ENCODE assay signal across 17 mouse cellular contexts in genomic region chr5:43634071-43634601, GRCm38 (mm10). TPM values are rescaled to one million over a fixed set of nuclear protein-coding genes. Genes with fewer than 3 reads are reported as not detected.
DNase-seq lines count a peak whose midpoint lies in the region; ATAC-seq and TF ChIP-seq lines count a peak whose summit lies in the region.
"Had no signal": no experiment of that assay in that cellular context is flagged by ENCODE, and none has a peak within 500 bp of the region (broad histone marks: within the 10 kb centered on the region; RNA-seq: fewer than 3 reads in every experiment).

No protein-coding gene starts in this region.

- no peaks in the 10 kb centered on the region for H3K4me1 ChIP-seq in hindbrain, embryonic 13.5 days (replicated peaks)
- H3K4me1 ChIP-seq in hindbrain, embryonic 12.5 days: no peaks in the 10 kb centered on the region
- H3K4me1 ChIP-seq in midbrain, embryonic 11.5 days (ENCODE audit: control insufficient read depth, insufficient read depth, low read length): no peaks in the 10 kb centered on the region
- no peaks in the 10 kb centered on the region for H3K4me1 ChIP-seq in midbrain, embryonic 10.5 days
- no peaks in the 10 kb centered on the region for H3K4me1 ChIP-seq in forebrain, postnatal 0 days (ENCODE audit: insufficient read depth)
- H3K4me1 ChIP-seq in midbrain, embryonic 16.5 days (ENCODE audit: control insufficient read depth, insufficient read depth, low read length): no peaks in the 10 kb centered on the region
- no peaks in the 10 kb centered on the region for H3K4me1 ChIP-seq in liver, postnatal 0 days (ENCODE audit: insufficient read depth)
- H3K4me1 ChIP-seq: heart, embryonic 12.5 days; intestine, embryonic 15.5 days had no signal

- no peaks in the 10 kb centered on the region for H3K9me3 ChIP-seq in hindbrain, embryonic 13.5 days
- H3K9me3 ChIP-seq in hindbrain, embryonic 12.5 days (replicated peaks): no peaks in the 10 kb centered on the region; the same call in 1 of the 2 replicates
- H3K9me3 ChIP-seq in midbrain, embryonic 11.5 days (ENCODE audit: control insufficient read depth, low read length): no peaks in the 10 kb centered on the region
- H3K9me3 ChIP-seq in midbrain, embryonic 10.5 days (replicated peaks): no peaks in the 10 kb centered on the region
- no peaks in the 10 kb centered on the region for H3K9me3 ChIP-seq in forebrain, postnatal 0 days (ENCODE audit: low read length)
- H3K9me3 ChIP-seq in midbrain, embryonic 16.5 days (replicated peaks; ENCODE audit: control insufficient read depth, low read length, poor library complexity, severe bottlenecking): no peaks in the 10 kb centered on the region
- H3K9me3 ChIP-seq in liver, postnatal 0 days (ENCODE audit: low read length): no peaks in the 10 kb centered on the region
- H3K9me3 ChIP-seq: heart, embryonic 12.5 days; intestine, embryonic 15.5 days had no signal

- TF ChIP-seq CTCF in forebrain, postnatal 0 days (IDR thresholded peaks at IDR 0.05; ENCODE audit: low read depth): no peak
- TF ChIP-seq CTCF in liver, postnatal 0 days (IDR thresholded peaks at IDR 0.05; ENCODE audit: low read depth): no peak

- H3K9ac ChIP-seq in hindbrain, embryonic 13.5 days: no peak overlapping the region
- H3K9ac ChIP-seq in hindbrain, embryonic 12.5 days: no peak overlapping the region
- no peak overlapping the region for H3K9ac ChIP-seq in midbrain, embryonic 11.5 days (ENCODE audit: low read length)
- no peak overlapping the region for H3K9ac ChIP-seq in forebrain, postnatal 0 days
- H3K9ac ChIP-seq in midbrain, embryonic 16.5 days (ENCODE audit: low read depth, low read length): no peak overlapping the region
- H3K9ac ChIP-seq in liver, postnatal 0 days (replicated peaks): no peak overlapping the region
- H3K9ac ChIP-seq: heart, embryonic 12.5 days; intestine, embryonic 15.5 days had no signal

- no peak overlapping the region for H3K27ac ChIP-seq in hindbrain, embryonic 13.5 days
- H3K27ac ChIP-seq in hindbrain, embryonic 12.5 days: no peak overlapping the region
- no peak overlapping the region for H3K27ac ChIP-seq in midbrain, embryonic 11.5 days (ENCODE audit: low read depth, low read length)
- no peak overlapping the region for H3K27ac ChIP-seq in midbrain, embryonic 10.5 days (replicated peaks)
- no peak overlapping the region for H3K27ac ChIP-seq in forebrain, postnatal 0 days (ENCODE audit: low read depth, low read length)
- no peak overlapping the region for H3K27ac ChIP-seq in midbrain, embryonic 16.5 days (ENCODE audit: low read length)
- H3K27ac ChIP-seq in liver, postnatal 0 days (ENCODE audit: low read depth): no peak overlapping the region
- H3K27ac ChIP-seq: intestine, embryonic 15.5 days had no signal

- 92% methylated on average over 5 of the region's 5 CpGs for WGBS in hindbrain, embryonic 13.5 days
- WGBS in hindbrain, embryonic 12.5 days: 87% methylated on average over 5 of the region's 5 CpGs
- 85% methylated on average over 5 of the region's 5 CpGs for WGBS in midbrain, embryonic 11.5 days
- 87% methylated on average over 5 of the region's 5 CpGs for WGBS in midbrain, embryonic 10.5 days
- WGBS in forebrain, postnatal 0 days: 87% methylated on average over 5 of the region's 5 CpGs
- WGBS in midbrain, embryonic 16.5 days: 90% methylated on average over 5 of the region's 5 CpGs
- whole genome bisulfite sequencing in liver, postnatal 0 days (ENCODE audit: insufficient replicate concordance): 73% methylated on average over 5 of the region's 5 CpGs

- peak; percentile 52; the same call in 1 of the 2 replicates for ATAC-seq in hindbrain, embryonic 13.5 days (ENCODE audit: low FRiP score)
- ATAC-seq in hindbrain, embryonic 12.5 days (ENCODE audit: low FRiP score): no peak; the same call in 1 of the 2 replicates
- 0 out of 2 replicates have a peak, but pooled peaks have one; percentile 52 for ATAC-seq in midbrain, embryonic 11.5 days (ENCODE audit: low FRiP score)
- ATAC-seq in forebrain, postnatal 0 days: peak; percentile 17; the same call in 1 of the 2 replicates
- peak; percentile 60 for ATAC-seq in midbrain, embryonic 16.5 days
- ATAC-seq in liver, postnatal 0 days: no peak
- no peak for ATAC-seq in frontal cortex, adult (ENCODE audit: low TSS enrichment)

- no peaks in the 10 kb centered on the region for H3K36me3 ChIP-seq in hindbrain, embryonic 13.5 days
- no peaks in the 10 kb centered on the region for H3K36me3 ChIP-seq in hindbrain, embryonic 12.5 days
- no peaks in the 10 kb centered on the region for H3K36me3 ChIP-seq in midbrain, embryonic 11.5 days (ENCODE audit: control insufficient read depth, insufficient read depth, low read length)
- no peaks in the 10 kb centered on the region for H3K36me3 ChIP-seq in midbrain, embryonic 10.5 days
- no peaks in the 10 kb centered on the region for H3K36me3 ChIP-seq in forebrain, postnatal 0 days (ENCODE audit: insufficient read depth)
- no peaks in the 10 kb centered on the region for H3K36me3 ChIP-seq in midbrain, embryonic 16.5 days (ENCODE audit: control insufficient read depth, insufficient read depth, low read length)
- H3K36me3 ChIP-seq in liver, postnatal 0 days (replicated peaks; ENCODE audit: insufficient read depth, low read length): no peaks in the 10 kb centered on the region
- H3K36me3 ChIP-seq: heart, embryonic 12.5 days; intestine, embryonic 15.5 days had no signal

- DNase-seq in midbrain, embryonic 11.5 days (ENCODE audit: low spot score, missing footprints): no peak
- DNase-seq in midbrain, embryonic 10.5 days (ENCODE audit: low spot score): no peak
- DNase-seq in forebrain, postnatal 0 days: no peak
- DNase-seq in liver, postnatal 0 days: no peak
- DNase-seq: adrenal gland, postnatal 25 days; cerebellum, adult 18-20 months; kidney, postnatal 25 days; liver; lung, adult 18-20 months; thymus, postnatal 25 days had no signal

- no peak for TF ChIP-seq EP300 in liver, postnatal 0 days (IDR thresholded peaks at IDR 0.05; ENCODE audit: low read depth)

- no peaks in the 10 kb centered on the region for H3K27me3 ChIP-seq in hindbrain, embryonic 13.5 days
- no peaks in the 10 kb centered on the region for H3K27me3 ChIP-seq in hindbrain, embryonic 12.5 days
- no peaks in the 10 kb centered on the region for H3K27me3 ChIP-seq in midbrain, embryonic 11.5 days (ENCODE audit: control insufficient read depth, insufficient read depth, low read length)
- H3K27me3 ChIP-seq in midbrain, embryonic 10.5 days (ENCODE audit: low read depth, poor library complexity, severe bottlenecking): no peaks in the 10 kb centered on the region
- no peaks in the 10 kb centered on the region for H3K27me3 ChIP-seq in forebrain, postnatal 0 days (ENCODE audit: insufficient read depth, low read length)
- no peaks in the 10 kb centered on the region for H3K27me3 ChIP-seq in midbrain, embryonic 16.5 days (ENCODE audit: control insufficient read depth, insufficient read depth, low read depth, low read length)
- no peaks in the 10 kb centered on the region for H3K27me3 ChIP-seq in liver, postnatal 0 days (ENCODE audit: insufficient read depth, low read length)
- H3K27me3 ChIP-seq: heart, embryonic 12.5 days; intestine, embryonic 15.5 days; Patski had no signal

- no peak overlapping the region for H3K4me2 ChIP-seq in hindbrain, embryonic 13.5 days
- no peak overlapping the region for H3K4me2 ChIP-seq in hindbrain, embryonic 12.5 days (replicated peaks)
- no peak overlapping the region for H3K4me2 ChIP-seq in midbrain, embryonic 11.5 days
- H3K4me2 ChIP-seq in forebrain, postnatal 0 days (ENCODE audit: low read depth): no peak overlapping the region
- no peak overlapping the region for H3K4me2 ChIP-seq in midbrain, embryonic 16.5 days (ENCODE audit: low read length)
- H3K4me2 ChIP-seq in liver, postnatal 0 days (ENCODE audit: low read depth, low read length): no peak overlapping the region
- H3K4me2 ChIP-seq: heart, embryonic 12.5 days; intestine, embryonic 15.5 days had no signal

- H3K4me3 ChIP-seq in hindbrain, embryonic 13.5 days: no peak overlapping the region
- H3K4me3 ChIP-seq in hindbrain, embryonic 12.5 days: no peak overlapping the region
- no peak overlapping the region for H3K4me3 ChIP-seq in midbrain, embryonic 11.5 days (ENCODE audit: low read depth, low read length)
- no peak overlapping the region for H3K4me3 ChIP-seq in midbrain, embryonic 10.5 days
- no peak overlapping the region for H3K4me3 ChIP-seq in forebrain, postnatal 0 days (ENCODE audit: low read depth, low read length)
- H3K4me3 ChIP-seq in midbrain, embryonic 16.5 days (ENCODE audit: low read depth, low read length): no peak overlapping the region
- no peak overlapping the region for H3K4me3 ChIP-seq in liver, postnatal 0 days (ENCODE audit: low read depth, low read length)
- H3K4me3 ChIP-seq: heart, embryonic 12.5 days; intestine, embryonic 15.5 days had no signal

RNA-seq across cellular contexts. Expression of gene Cc2d2a, which starts 28.0 kb away (rescaled TPM):
- polyA plus RNA-seq in hindbrain, embryonic 13.5 days (2015; fragmentation: Nextera tagmentation; extraction: Ambion mirVana): 7.3 and 8.0 TPM in 2 replicates
- polyA plus RNA-seq in hindbrain, embryonic 12.5 days (2016; fragmentation: Nextera tagmentation; extraction: Ambion mirVana): 10.1 and 10.9 TPM in 2 replicates
- polyA plus RNA-seq in midbrain, embryonic 11.5 days (2014; fragmentation: Nextera tagmentation; extraction: Ambion mirVana): 7.7 and 10.9 TPM in 2 replicates
- polyA plus RNA-seq in midbrain, embryonic 10.5 days (2016; fragmentation: Nextera tagmentation; extraction: Ambion mirVana): 8.2 and 10.4 TPM in 2 replicates
- 9.4 and 10.2 TPM in 2 replicates for total RNA-seq in forebrain, postnatal 0 days (2014; rRNA removed)
- 3.2 and 5.6 TPM in 2 replicates for polyA plus RNA-seq in forebrain, postnatal 0 days (2015; fragmentation: Nextera tagmentation; extraction: Ambion mirVana)
- polyA plus RNA-seq in midbrain, embryonic 16.5 days (2015; fragmentation: Nextera tagmentation; extraction: Ambion mirVana): 7.1 and 9.4 TPM in 2 replicates
- 0.82 and 1.00 TPM in 2 replicates for polyA plus RNA-seq in liver, postnatal 0 days (2015; fragmentation: Nextera tagmentation; extraction: Ambion mirVana)

Comparison
In these comparisons a context has a peak if more than half of its experiments do, and no peak if none do; other contexts are left out.
1. ATAC-seq: peak in hindbrain, embryonic 13.5 days (single experiment), midbrain, embryonic 11.5 days (single experiment), forebrain, postnatal 0 days (single experiment) and midbrain, embryonic 16.5 days (single experiment); none in hindbrain, embryonic 12.5 days (single experiment), liver, postnatal 0 days (single experiment) and frontal cortex, adult (single experiment).